ENCODE assay signal across 22 mouse cellular contexts in the genomic region with DNA sequence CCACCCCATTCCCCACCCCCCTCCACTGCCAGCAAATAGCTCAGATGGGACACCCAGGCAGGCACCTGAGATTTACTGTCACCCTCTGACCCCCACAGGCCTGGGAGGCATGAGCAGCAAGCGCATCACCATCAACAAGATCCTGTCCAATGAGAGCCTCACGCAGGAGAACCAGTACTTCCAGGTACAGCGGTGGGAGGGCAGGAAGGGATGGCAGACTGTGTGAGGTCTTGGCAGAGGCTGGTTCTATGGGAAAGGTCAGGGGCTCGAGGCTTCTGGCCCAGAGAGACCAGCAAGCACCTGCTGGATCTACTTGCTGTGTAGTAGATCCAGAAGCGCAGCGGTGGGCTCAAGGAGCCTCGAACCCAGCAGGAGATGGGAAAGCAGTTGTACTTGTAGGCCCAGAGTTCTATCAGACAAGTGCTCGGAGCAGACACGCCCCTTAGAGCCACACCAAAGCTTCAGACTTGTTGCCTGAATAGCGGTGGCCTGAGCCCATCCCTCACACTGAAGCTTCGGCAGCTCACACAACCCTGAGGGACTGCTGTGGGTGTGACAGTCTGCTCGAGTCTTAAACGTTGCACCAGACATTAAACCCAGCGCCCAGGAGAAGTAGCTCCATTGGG. TPM values are rescaled to one million over a fixed set of nuclear protein-coding genes. Genes with fewer than 3 reads are reported as not detected.
DNase-seq lines count a peak whose midpoint lies in the region; ATAC-seq and TF ChIP-seq lines count a peak whose summit lies in the region.
"Had no signal": no experiment of that assay in that cellular context is flagged by ENCODE, and none has a peak within 500 bp of the region (broad histone marks: within the 10 kb centered on the region; RNA-seq: fewer than 3 reads in every experiment).

No protein-coding gene starts in this region.

- no peaks in the 10 kb centered on the region for H3K36me3 ChIP-seq in hindbrain, embryonic 13.5 days
- H3K36me3 ChIP-seq in hindbrain, postnatal 0 days (ENCODE audit: insufficient read depth, low read length), result no peaks in the 10 kb centered on the region
- H3K36me3 ChIP-seq in thymus, adult 2 months (ENCODE audit: control insufficient read depth, insufficient read depth, low read length), result no peaks in the 10 kb centered on the region
- H3K36me3 ChIP-seq: embryonic facial prominence, embryonic 13.5 days; forebrain, embryonic 15.5 days; hindbrain, embryonic 10.5 days; limb, embryonic 13.5 days; liver, embryonic 13.5 days; lung, embryonic 15.5 days; midbrain, embryonic 13.5 days; neural tube, embryonic 15.5 days had no signal

- no peak overlapping the region for H3K27ac ChIP-seq in hindbrain, embryonic 13.5 days
- H3K27ac ChIP-seq in hindbrain, postnatal 0 days, result no peak overlapping the region
- peak overlapping the region; percentile 99 for H3K27ac ChIP-seq in thymus, adult 2 months (ENCODE audit: control insufficient read depth, insufficient read depth, low read length)
- H3K27ac ChIP-seq: embryonic facial prominence, embryonic 13.5 days; forebrain, embryonic 15.5 days; hindbrain, embryonic 10.5 days; limb, embryonic 13.5 days; liver, embryonic 13.5 days; lung, embryonic 15.5 days; midbrain, embryonic 13.5 days; neural tube, embryonic 15.5 days; stomach, postnatal 0 days had no signal

- H3K4me3 ChIP-seq in hindbrain, embryonic 13.5 days, result no peak overlapping the region
- no peak overlapping the region for H3K4me3 ChIP-seq in hindbrain, postnatal 0 days (ENCODE audit: low read length)
- no peak overlapping the region for H3K4me3 ChIP-seq in thymus, adult 2 months (ENCODE audit: control insufficient read depth, insufficient read depth, low read length)
- H3K4me3 ChIP-seq: embryonic facial prominence, embryonic 13.5 days; forebrain, embryonic 15.5 days; hindbrain, embryonic 10.5 days; limb, embryonic 13.5 days; liver, embryonic 13.5 days; lung, embryonic 15.5 days; midbrain, embryonic 13.5 days; neural tube, embryonic 15.5 days had no signal

- TF ChIP-seq CTCF in hindbrain, postnatal 0 days (IDR thresholded peaks at IDR 0.05; ENCODE audit: low read depth), result no peak
- TF ChIP-seq CTCF in thymus, adult 2 months (IDR thresholded peaks at IDR 0.05; ENCODE audit: borderline replicate concordance, control insufficient read depth, extremely low read depth, insufficient read depth, low read length, poor library complexity), result no peak

- H3K9me3 ChIP-seq in hindbrain, embryonic 13.5 days, result no peaks in the 10 kb centered on the region
- no peaks in the 10 kb centered on the region for H3K9me3 ChIP-seq in hindbrain, postnatal 0 days (ENCODE audit: low read length)
- H3K9me3 ChIP-seq: embryonic facial prominence, embryonic 13.5 days; forebrain, embryonic 15.5 days; liver, embryonic 13.5 days; lung, embryonic 15.5 days; midbrain, embryonic 13.5 days; neural tube, embryonic 15.5 days had no signal

- no peak for ATAC-seq in hindbrain, embryonic 13.5 days (ENCODE audit: low FRiP score)
- ATAC-seq in hindbrain, postnatal 0 days, result no peak
- ATAC-seq: forebrain, embryonic 15.5 days; inflammation-experienced regulatory T-cells, adult 6 months; midbrain, embryonic 13.5 days had no signal

- 80% methylated on average over 14 of the region's 14 CpGs for WGBS in hindbrain, embryonic 13.5 days
- 78% methylated on average over 14 of the region's 14 CpGs for whole genome bisulfite sequencing in hindbrain, postnatal 0 days
- 62% methylated on average over 14 of the region's 14 CpGs for WGBS in thymus, adult 2 months

- H3K4me1 ChIP-seq in hindbrain, embryonic 13.5 days (replicated peaks), result no peaks in the 10 kb centered on the region
- no peaks in the 10 kb centered on the region for H3K4me1 ChIP-seq in hindbrain, postnatal 0 days (ENCODE audit: insufficient read depth, low read length)
- peaks cover 69% of the 10 kb centered on the region for H3K4me1 ChIP-seq in thymus, adult 2 months (replicated peaks; ENCODE audit: control insufficient read depth, insufficient read depth, low read length)
- H3K4me1 ChIP-seq: embryonic facial prominence, embryonic 13.5 days; hindbrain, embryonic 10.5 days; limb, embryonic 13.5 days; midbrain, embryonic 13.5 days; neural tube, embryonic 15.5 days had no signal

- 0 out of 2 replicates have a peak, but pooled peaks cover 3% of the 10 kb centered on the region for H3K27me3 ChIP-seq in hindbrain, embryonic 13.5 days
- H3K27me3 ChIP-seq in hindbrain, postnatal 0 days (ENCODE audit: insufficient read depth, low read length), result no peaks in the 10 kb centered on the region
- H3K27me3 ChIP-seq in thymus, adult 2 months (ENCODE audit: control insufficient read depth, insufficient read depth, low read length), result no peaks in the 10 kb centered on the region
- H3K27me3 ChIP-seq: embryonic facial prominence, embryonic 13.5 days; forebrain, embryonic 15.5 days; limb, embryonic 13.5 days; liver, embryonic 13.5 days; lung, embryonic 15.5 days; midbrain, embryonic 13.5 days; neural tube, embryonic 15.5 days had no signal

- DNase-seq in hindbrain, postnatal 0 days (ENCODE audit: low spot score), result no peak
- DNase-seq in thymus, adult 2 months, result peak; percentile 28
- no peak for DNase-seq in thymus, postnatal 14 days
- DNase-seq in ZHBTc4 (ENCODE audit: low read depth, low spot score), result peak; percentile 91
- no peak for DNase-seq in cerebellum, postnatal 36 days
- no peak for DNase-seq in urinary bladder, postnatal 25 days (ENCODE audit: low spot score)
- no peak for DNase-seq in cerebellum, postnatal 10 days
- DNase-seq: adrenal gland, adult 2 months; cerebellum, adult 9-10 months; gastrocnemius, postnatal 25 days; kidney, adult 9 months; liver, embryonic 13.5 days had no signal

- TF ChIP-seq POLR2A in thymus, adult 2 months (IDR thresholded peaks at IDR 0.05; ENCODE audit: control insufficient read depth, extremely low read depth, insufficient read depth, low read length, poor library complexity), result no peak

- 0 out of 2 replicates have a peak overlapping the region, but pooled peaks have one; percentile 13 for H3K9ac ChIP-seq in hindbrain, embryonic 13.5 days
- H3K9ac ChIP-seq in hindbrain, postnatal 0 days (replicated peaks; ENCODE audit: low read length), result no peak overlapping the region
- H3K9ac ChIP-seq: embryonic facial prominence, embryonic 13.5 days; forebrain, embryonic 15.5 days; limb, embryonic 13.5 days; liver, embryonic 13.5 days; lung, embryonic 15.5 days; midbrain, embryonic 13.5 days; neural tube, embryonic 15.5 days had no signal

- no peak overlapping the region for H3K4me2 ChIP-seq in hindbrain, embryonic 13.5 days
- H3K4me2 ChIP-seq in hindbrain, postnatal 0 days (ENCODE audit: low read depth, low read length), result no peak overlapping the region
- H3K4me2 ChIP-seq: embryonic facial prominence, embryonic 13.5 days; forebrain, embryonic 15.5 days; limb, embryonic 13.5 days; liver, embryonic 13.5 days; lung, embryonic 15.5 days; midbrain, embryonic 13.5 days; neural tube, embryonic 15.5 days had no signal

RNA-seq across cellular contexts. Expression of a gene that starts 14.3 kb away (rescaled TPM):
- polyA plus RNA-seq in hindbrain, embryonic 13.5 days (2015; fragmentation: Nextera tagmentation; extraction: Ambion mirVana), result 442 and 459 TPM in 2 replicates
- 176 and 217 TPM in 2 replicates for total RNA-seq in hindbrain, postnatal 0 days (2014; rRNA removed)
- polyA plus RNA-seq in hindbrain, postnatal 0 days (2015; fragmentation: Nextera tagmentation; extraction: Ambion mirVana), result 583 and 596 TPM in 2 replicates
- polyA plus RNA-seq in thymus, adult 2 months (2012; rRNA removed), result 194 and 239 TPM in 2 replicates

RNA-seq across cellular contexts. Expression of a gene that starts 40.0 kb away (rescaled TPM):
- polyA plus RNA-seq in hindbrain, embryonic 13.5 days (2015; fragmentation: Nextera tagmentation; extraction: Ambion mirVana), result 140 TPM in 2 replicates
- 408 and 435 TPM in 2 replicates for total RNA-seq in hindbrain, postnatal 0 days (2014; rRNA removed)
- polyA plus RNA-seq in hindbrain, postnatal 0 days (2015; fragmentation: Nextera tagmentation; extraction: Ambion mirVana), result 151 and 166 TPM in 2 replicates
- polyA plus RNA-seq in thymus, adult 2 months (2012; rRNA removed), result 300 and 301 TPM in 2 replicates

RNA-seq across cellular contexts. Expression of a gene that starts 40.5 kb away (rescaled TPM):
- polyA plus RNA-seq in hindbrain, embryonic 13.5 days (2015; fragmentation: Nextera tagmentation; extraction: Ambion mirVana), result 0.89 and 1.1 TPM in 2 replicates
- 5.3 and 5.5 TPM in 2 replicates for total RNA-seq in hindbrain, postnatal 0 days (2014; rRNA removed)
- polyA plus RNA-seq in hindbrain, postnatal 0 days (2015; fragmentation: Nextera tagmentation; extraction: Ambion mirVana), result 2.7 and 3.0 TPM in 2 replicates
- polyA plus RNA-seq in thymus, adult 2 months (2012; rRNA removed), result 19.5 and 21.9 TPM in 2 replicates

Comparison
In these comparisons a context has a peak if more than half of its experiments do, and no peak if none do; other contexts are left out.
1. DNase-seq: peak in thymus, adult 2 months (single experiment) and ZHBTc4 (single experiment); none in hindbrain, postnatal 0 days (single experiment), thymus, postnatal 14 days (single experiment), cerebellum, postnatal 36 days (0 of 2), urinary bladder, postnatal 25 days (single experiment) and cerebellum, postnatal 10 days (0 of 2).